Mouse (Mus musculus) kidney, adult 9 months (tissue): ENCODE results near the gene Cirbp.

ENCODE experiments used
- DNase-seq: peaks from one replicate; pipeline ENCODE4 v3.0.0; 2022

The Cirbp gene

GRCm38 (mm10) chr10:80165392-80166128 lies at the start of gene Cirbp:
Gene Cirbp, plus strand, starts transcription at chr10:80165985.
- peak; percentile 66 for DNase-seq

DNA sequence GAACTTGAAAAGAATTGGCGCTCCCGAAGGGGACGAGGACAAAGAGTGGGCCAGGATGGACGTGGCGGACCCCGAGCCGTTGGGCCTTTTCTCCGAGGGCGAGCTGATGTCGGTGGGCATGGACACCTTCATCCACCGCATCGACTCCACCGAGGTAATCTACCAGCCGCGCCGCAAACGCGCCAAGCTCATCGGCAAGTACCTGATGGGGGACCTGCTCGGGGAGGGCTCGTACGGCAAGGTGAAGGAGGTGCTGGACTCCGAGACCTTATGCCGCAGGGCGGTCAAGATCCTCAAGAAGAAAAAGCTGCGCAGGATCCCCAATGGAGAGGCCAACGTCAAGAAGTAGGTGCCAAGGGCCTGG lies 49.2 kb upstream of the Cirbp start:
- DNase-seq: peak; percentile 39

- peak; percentile 44 for DNase-seq
Observed at GRCm38 (mm10) chr10:80116927-80117691, 48.7 kb upstream of the Cirbp start.

- no peak for DNase-seq
Observed at GRCm38 (mm10) chr10:80117736-80118135, 48.0 kb upstream of the Cirbp start.

- DNase-seq: no peak
Observed at GRCm38 (mm10) chr10:80118552-80118951, 47.2 kb upstream of the Cirbp start.

DNA sequence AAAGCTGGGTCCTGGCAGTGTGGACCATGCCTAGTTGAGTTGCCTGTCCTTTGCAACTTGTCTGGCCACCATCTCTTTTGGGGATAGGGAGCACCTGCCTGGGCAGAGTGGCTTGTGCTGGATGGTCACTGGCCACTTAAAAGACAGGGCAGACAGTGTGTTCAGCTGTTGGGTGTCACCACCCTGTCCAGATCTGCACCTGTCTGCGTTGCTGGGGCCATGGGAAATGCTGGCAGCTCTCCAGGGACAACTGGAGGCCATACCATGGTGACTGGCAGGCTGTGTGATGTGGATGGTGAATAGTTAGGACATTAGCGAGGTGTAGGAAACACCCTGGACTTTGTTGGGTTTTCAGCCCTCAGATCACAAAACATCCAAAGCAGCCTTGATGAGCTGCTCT lies 45.6 kb upstream of the Cirbp start:
- no peak for DNase-seq

DNA sequence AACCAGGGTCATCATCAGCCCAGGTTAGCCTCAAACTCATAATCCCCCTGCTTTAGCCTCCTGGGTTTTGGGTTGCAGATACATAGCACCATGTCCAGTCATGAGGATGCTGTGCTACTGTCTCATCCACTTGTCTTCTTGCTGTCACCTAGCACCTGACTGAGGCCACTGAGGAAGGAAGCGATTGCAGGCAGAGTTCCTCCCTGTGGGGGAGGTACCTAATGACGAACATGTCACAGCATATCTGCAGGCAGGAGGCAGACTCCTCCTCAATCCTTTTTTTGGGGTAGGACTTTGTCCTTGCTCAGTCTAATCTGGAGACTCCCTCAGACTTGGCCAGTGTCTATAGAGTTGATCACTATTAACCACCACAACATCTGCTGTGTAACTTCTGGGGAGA lies 44.1 kb upstream of the Cirbp start:
- no peak for DNase-seq

GRCm38 (mm10) chr10:80123932-80124562 lies 41.7 kb upstream of the Cirbp start:
- no peak for DNase-seq

DNA sequence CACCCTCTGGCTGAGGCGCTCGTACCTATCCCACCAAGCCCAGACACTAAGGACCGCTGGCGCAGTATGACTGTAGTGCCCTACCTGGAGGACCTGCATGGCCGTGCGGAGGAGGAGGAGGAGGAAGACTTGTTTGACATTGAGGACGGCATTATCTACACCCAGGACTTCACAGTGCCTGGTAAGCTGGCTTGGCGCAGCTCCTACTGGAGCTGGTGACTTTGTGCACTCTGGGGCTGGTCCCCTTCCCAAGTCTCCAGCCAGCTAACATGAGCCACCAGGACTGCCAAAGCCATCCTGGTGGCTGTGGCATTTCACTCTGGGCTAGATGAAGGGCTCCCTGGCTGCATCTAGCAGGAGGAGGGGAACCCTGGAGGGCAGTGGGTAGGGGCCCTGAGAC lies 37.9 kb upstream of the Cirbp start:
- no peak for DNase-seq

DNA sequence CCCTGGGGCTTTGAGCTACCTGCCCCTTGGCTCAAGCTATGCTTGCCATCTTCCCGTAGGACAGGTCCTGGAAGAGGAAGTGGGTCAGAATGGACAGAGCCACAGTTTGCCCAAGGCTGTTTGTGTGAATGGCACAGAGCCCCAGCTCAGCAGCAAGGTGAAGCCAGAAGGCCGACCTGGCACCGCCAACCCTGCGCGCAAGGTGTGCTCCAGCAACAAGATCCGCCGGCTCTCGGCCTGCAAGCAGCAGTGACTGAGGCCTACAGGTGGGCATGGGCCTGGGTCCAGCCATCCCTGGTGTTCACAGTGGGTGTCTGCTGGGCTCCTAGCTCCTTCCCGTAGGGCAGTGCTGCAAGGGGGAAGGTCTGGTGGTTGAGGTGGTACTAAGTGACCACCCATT lies 35.9 kb upstream of the Cirbp start:
- no peak for DNase-seq

DNA sequence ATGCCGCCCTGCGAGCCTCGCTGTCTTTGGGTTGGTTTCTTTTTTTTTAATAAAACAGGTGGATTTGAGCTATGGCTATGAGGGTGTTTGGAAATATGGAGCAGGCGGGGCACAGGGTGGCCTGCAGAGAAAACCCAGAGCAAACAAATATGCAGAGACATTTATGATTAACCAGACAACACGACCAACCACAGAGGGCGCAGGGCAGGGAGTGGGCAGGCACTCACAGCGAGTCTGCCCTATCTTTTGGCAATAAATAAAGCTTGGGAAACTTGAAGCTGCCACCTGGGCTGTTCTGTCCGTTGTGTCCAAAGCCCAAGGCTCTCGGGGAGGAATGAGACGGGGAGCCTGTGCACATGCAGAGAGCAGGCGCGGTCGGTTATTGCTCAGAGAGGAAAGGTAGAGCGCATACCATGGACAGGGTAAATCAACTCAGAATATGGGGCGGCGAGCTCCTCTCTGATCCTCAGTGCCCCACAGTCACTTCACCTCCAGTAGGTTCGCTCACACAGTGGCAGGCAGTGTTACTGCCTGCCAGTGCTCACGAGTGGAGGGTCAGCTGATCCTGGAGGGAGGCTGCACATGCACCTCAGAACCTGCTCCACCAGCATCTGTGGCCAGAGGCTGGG lies 35.3 kb upstream of the Cirbp start:
- DNase-seq: peak; percentile 86

GRCm38 (mm10) chr10:80131316-80131951 lies 34.4 kb upstream of the Cirbp start:
- no peak for DNase-seq

GRCm38 (mm10) chr10:80131952-80132350 lies 33.8 kb upstream of the Cirbp start:
- DNase-seq: no peak

DNA sequence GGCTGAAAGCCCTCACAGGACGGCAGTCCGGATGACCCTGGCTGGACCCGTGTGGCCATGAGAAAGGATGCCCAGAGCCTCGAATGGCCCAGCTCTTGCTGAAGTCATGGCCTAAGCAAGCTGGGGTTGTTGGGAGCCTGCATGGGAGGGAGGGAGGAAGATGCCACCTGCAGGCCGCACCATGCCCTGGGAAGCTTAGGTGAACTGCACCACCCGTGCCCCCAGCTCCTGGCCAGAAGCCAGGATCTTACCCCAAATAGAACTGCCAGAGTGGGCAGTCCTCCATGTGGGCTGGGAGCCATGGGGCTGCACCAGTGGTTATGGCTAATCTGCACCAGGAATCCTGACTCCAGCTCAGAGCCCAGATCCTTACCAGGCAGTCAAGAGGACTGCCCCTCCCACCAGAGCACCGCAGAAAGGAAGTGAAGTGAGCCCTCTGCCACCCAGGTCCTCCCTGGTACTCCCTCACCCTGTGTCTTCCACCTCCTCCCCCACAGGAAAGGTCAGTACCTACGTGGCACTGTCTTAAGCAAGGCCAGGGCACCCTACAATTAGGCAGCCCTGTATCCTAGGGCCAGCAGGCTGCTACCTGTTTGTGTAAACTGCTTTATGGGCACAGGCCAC lies 32.4 kb upstream of the Cirbp start:
- DNase-seq: peak; percentile 45

DNA sequence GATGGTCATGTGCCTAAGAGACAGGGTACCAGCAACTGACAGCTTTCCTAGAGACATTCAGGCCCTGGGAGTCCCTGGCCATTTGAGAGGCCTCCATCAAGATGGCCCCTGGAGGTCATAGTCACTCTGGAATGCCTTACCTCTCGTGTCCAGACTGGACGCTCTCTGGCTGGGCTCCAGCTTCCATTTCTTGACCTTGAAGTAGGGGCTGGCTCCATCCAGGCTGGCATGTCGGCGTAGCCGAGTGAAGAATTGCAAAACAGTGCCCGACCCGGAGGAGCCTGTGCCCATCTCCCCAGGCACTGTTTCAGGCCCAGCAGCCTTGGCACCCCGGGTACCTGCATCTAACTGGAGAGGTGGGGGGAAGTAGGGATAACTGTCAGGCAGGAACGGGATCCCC lies 31.4 kb upstream of the Cirbp start:
- no peak for DNase-seq

DNA sequence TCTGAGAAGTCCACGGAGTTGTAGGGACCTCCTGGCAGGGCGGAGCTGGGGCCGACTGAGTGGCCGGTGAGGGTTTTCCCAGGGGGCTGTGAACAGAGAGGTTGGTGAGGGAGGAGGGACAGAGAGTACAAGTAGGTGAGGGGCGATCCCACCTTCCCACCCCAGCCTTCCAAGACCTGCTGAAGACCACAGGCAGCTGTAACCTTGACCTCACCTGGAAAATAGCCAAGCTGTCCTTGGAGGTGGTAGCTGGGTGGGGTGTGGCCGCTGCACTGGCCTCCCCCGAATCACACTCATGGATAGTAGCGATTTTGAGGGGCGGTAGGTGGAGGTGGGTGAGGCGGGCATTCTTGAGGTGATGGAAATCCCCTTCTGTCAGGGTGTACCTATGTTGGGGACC lies 30.6 kb upstream of the Cirbp start:
- no peak for DNase-seq

- no peak for DNase-seq
Observed at GRCm38 (mm10) chr10:80135641-80136040, 30.1 kb upstream of the Cirbp start.

DNA sequence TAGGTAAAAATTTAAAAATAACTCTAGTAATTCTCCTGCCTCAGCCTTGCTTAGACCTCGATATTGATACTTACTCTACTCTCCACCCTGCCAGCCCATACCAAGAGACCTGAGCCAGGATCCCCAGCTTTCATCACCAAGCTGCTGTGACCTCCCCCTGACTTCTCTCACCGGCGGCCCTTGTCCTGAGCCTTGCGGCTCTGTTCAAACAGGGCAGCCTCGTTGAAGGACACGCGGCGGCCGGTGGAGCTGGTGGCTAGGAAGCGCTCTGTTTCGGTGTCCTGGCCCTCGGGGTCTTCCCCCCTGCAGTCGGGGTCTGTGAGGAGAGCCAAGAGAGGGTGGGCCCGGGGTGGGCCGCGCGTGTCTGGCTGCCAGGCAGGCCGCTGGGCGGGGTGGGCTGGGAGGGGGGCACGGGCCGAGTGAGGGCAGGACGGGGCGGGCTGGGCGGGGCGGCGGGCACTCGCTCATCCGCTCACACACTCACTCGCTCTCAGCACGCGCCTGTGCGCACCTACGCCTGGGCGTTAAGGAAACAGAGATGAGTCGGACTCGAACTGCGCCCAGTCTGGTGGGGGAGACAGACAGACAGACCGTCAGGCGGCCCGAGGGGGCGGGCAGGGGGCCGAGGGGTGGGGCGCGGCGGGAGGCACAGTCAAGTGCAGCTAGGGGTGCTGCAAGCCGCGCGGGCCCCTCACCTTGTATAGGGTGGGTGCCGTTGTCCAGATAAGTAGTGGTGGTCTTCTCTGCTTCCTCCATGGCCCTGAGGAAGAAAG lies 29.4 kb upstream of the Cirbp start:
- no peak for DNase-seq

DNA sequence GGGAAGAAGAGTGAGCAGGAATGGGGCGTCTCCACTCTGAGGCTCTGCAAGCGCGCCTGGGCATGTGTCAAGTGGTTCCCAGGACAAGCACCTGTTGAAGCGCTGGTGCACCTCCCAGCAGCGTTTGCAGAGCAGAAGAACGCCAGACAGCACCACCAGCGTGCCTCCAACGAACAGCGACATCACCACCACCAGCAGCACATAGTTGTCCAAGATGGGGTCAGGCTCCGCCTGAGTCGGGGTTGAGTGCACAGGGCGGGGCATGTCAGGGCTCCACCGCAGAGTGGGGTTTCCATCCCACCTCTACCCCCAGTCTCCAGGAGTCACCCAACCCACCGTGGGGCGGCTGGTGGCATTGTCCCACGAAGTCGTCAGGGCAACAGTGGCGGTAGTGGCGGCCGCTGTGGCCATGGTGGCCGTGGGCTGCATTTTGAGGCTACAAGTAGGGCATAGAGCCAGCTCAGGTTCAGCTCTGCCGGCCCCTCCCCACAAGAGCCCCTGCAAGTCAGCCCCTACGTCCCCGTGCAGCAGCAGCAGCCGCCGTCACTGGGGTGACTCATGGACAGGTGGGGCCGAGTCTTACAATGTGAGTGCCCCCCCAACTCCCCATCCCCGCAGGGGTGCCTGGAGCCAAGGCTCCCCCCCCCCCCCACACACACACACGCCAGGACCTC lies 28.7 kb upstream of the Cirbp start:
- DNase-seq: no peak

DNA sequence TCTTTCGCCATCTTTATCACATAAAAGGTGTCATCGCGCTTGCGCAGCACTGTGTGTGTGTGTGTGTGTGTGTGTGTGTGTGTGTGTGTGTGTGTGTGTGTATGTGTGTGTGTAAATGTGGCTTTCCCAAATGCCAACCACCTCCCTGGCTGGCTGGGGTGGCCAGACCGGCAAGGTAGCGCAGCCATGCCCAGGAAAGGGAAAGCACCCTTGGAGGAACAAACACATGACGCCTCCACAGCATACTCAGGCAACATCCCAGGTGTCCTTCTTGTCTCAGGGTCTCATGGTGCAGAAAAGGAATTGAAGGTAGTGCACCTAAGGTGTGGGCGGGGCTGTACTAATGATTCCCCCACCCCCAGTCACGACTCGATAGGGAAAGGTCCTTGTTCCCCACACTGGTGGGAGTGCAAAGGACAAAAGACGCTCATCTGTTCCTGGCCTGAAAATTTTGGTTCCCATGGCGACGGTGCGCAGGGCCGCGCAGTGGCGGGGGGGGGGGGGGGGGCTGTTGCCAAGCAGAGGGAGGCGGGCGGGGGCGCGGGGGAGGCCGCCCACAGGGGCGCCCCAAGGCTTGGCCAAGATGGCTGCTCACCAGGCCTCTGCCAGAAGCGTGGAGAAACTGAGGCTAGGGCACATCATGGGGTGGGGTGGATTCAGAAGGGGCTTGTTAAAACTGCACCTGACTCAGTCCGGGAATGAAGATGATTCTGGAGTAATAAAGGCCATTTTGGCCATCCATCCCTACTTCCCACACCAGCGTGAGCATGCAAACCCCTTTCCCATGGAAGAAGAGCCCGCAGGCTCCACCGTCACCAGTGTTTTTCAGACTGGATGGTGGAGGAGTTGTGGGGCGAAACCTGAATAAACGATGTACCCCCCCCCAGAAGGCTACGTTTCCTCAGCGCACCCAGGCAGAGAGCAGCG lies 27.9 kb upstream of the Cirbp start:
- DNase-seq: no peak
